Mouse (Mus musculus) embryonic facial prominence, embryonic 11.5 days (tissue): Measurements from ENCODE around the gene Itk. TPM values are rescaled to one million over a fixed set of nuclear protein-coding genes. Genes with fewer than 3 reads are reported as not detected.

Source experiments
- ATAC-seq: fragments of 200-750 bp; cut with Nextera tagmentation; replicated peaks from 2 replicates; pipeline ENCODE4 v1.8.0; 2017; ENCODE audit warnings: low read depth; ENCODE audit not compliant: insufficient number of reproducible peaks, low FRiP score, low TSS enrichment
- DNase-seq: peaks from one replicate; pipeline ENCODE4 v3.0.0-alpha.2; 2015; ENCODE audit warnings: low spot score
- H3K27ac ChIP-seq: fragments of 300-500 bp; sonication (generic); replicated peaks from 2 replicates; pipeline ENCODE4 v1.5.1; 2014; ENCODE audit warnings: mild to moderate bottlenecking, low read depth, low read length, control low read depth
- H3K27me3 ChIP-seq: fragments of 300-500 bp; sonication (generic); 2 replicates; pipeline ENCODE4 v1.6.1; 2014; ENCODE audit warnings: mild to moderate bottlenecking, low read length, moderate library complexity, mixed read lengths; ENCODE audit not compliant: control insufficient read depth, insufficient read depth
- H3K36me3 ChIP-seq: fragments of 300-500 bp; sonication (generic); replicated peaks from 2 replicates; pipeline ENCODE4 v1.6.1; 2014; ENCODE audit warnings: low read depth, mild to moderate bottlenecking, low read length, moderate library complexity, mixed read lengths; ENCODE audit not compliant: control insufficient read depth, insufficient read depth
- H3K4me1 ChIP-seq: fragments of 300-500 bp; sonication (generic); 2 replicates; pipeline ENCODE4 v1.6.1; 2014; ENCODE audit warnings: low read length, mixed read lengths; ENCODE audit not compliant: control insufficient read depth, insufficient read depth
- H3K4me2 ChIP-seq: fragments of 300-500 bp; sonication (generic); 2 replicates; pipeline ENCODE4 v1.6.1; 2014; ENCODE audit warnings: low read depth, mild to moderate bottlenecking, control low read depth, low read length, moderate library complexity
- H3K4me3 ChIP-seq: fragments of 300-500 bp; sonication (generic); 2 replicates; pipeline ENCODE4 v1.5.1; 2014; ENCODE audit warnings: low read depth, low read length, control low read depth
- H3K9ac ChIP-seq: fragments of 300-500 bp; sonication (generic); replicated peaks from 2 replicates; pipeline ENCODE4 v1.6.1; 2014; ENCODE audit warnings: mild to moderate bottlenecking, control low read depth, low read length
- H3K9me3 ChIP-seq: fragments of 300-500 bp; sonication (generic); replicated peaks from 2 replicates; pipeline ENCODE4 v1.6.1; 2016; ENCODE audit warnings: mild to moderate bottlenecking, low read length, inconsistent platforms, mixed read lengths; ENCODE audit not compliant: control insufficient read depth
- WGBS: fragments of 180-500 bp; shearing (Covaris S2); extraction: QIAGEN DNeasy Blood & Tissue Kit; methylation state at CpG from one replicate; pipeline ENCODE4 v1.1.7; 2014; 5-methylcytosine and 5-hydroxymethylcytosine counted together
- polyA plus RNA-seq: library from polyadenylated mRNA; unstranded; fragments of >200 nt; fragmentation: Nextera tagmentation; extraction: Ambion mirVana; gene quantifications from 2 replicates; pipeline ENCODE4 v1.2.1, GENCODE M21; 2014

Itk gene
- polyA plus RNA-seq, 1 experiment from 2014 or later = not detected

DNA sequence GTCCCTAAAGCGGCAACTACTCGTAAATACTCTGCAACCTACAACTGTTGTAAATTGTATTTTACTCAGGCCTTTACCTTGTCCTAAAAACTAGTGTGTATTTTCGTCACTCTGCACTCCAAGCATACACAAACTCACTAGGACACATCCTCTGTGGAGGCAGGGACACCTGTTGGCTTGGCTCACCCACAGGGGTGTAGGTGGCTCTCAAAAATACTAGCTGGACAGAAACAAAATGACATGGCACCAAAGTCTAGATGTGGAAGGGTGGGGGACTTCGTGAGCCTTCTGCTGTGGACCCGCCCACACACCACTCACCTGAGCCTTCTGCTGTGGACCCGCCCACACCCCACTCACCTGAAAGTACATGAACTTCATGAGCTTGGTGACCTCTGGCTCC lies 105.5 kb downstream of the Itk start:
- no peaks in the 10 kb centered on the region; the same call in 1 of the 2 replicates for H3K36me3 ChIP-seq
- H3K27me3 ChIP-seq = no peaks in the 10 kb centered on the region
- no peak overlapping the region for H3K9ac ChIP-seq
- 94% methylated on average over 6 of the region's 6 CpGs for WGBS
- ATAC-seq (no peak), DNase-seq (no peak)
- H3K27ac ChIP-seq = no peak overlapping the region
- H3K9me3 ChIP-seq = no peaks in the 10 kb centered on the region
- no peak overlapping the region for H3K4me2 ChIP-seq
- H3K4me1 ChIP-seq = no peaks in the 10 kb centered on the region
- no peak overlapping the region for H3K4me3 ChIP-seq

DNA sequence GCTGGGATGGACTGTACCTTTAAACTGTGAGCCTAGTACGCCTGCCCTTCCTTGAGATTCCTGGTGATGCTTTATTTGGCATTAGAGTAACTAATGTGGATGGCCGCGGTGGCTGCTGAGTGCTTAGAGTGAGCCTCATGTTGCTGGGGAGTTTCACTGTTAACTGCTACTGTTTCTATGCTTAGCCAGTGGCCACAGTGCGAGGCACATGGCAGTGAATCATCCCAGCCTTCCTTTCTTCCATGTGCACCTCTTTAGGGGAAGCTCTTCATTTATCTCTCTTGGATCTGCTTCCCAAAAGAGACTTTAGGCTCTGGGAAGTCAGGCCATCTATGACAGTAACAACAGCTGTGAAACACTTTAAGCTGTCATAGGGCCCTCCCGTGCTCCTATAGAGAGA lies 106.7 kb downstream of the Itk start:
- Histone ChIP-seq H3K9ac (no peak overlapping the region), H3K27me3 (no peaks in the 10 kb centered on the region), H3K36me3 (no peaks in the 10 kb centered on the region; the same call in 1 of the 2 replicates), H3K4me1 (no peaks in the 10 kb centered on the region), H3K4me2 (no peak overlapping the region), H3K9me3 (no peaks in the 10 kb centered on the region), H3K4me3 (no peak overlapping the region), H3K27ac (no peak overlapping the region)
- ATAC-seq = no peak
- WGBS = 88% methylated on average over 5 of the region's 5 CpGs
- no peak for DNase-seq

DNA sequence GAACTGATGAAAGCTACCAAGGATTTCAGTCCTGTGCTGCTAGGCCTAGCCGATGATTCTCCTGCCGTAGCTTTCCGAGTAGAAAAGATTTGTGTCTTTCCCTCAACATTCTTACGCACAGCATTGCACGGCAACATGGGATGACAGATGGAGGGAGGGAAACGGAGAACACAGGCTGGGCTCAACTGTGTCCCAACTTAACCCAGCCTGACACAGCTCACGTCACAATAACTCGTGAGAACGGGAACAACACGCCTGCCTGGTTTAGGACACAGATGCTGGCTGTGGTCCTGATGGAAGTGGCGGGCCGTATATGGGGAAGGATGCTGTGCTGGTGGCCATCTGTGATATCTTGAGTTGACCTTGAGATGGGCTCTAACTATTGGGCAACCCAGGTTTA lies 110.6 kb downstream of the Itk start:
- WGBS = 92% methylated on average over 12 of the region's 12 CpGs
- H3K27me3 ChIP-seq = no peaks in the 10 kb centered on the region
- H3K4me1 ChIP-seq = no peaks in the 10 kb centered on the region
- no peak overlapping the region for H3K4me2 ChIP-seq
- no peaks in the 10 kb centered on the region for H3K36me3 ChIP-seq
- no peak overlapping the region for H3K9ac ChIP-seq
- DNase-seq = no peak
- ATAC-seq = no peak
- H3K9me3 ChIP-seq = no peaks in the 10 kb centered on the region
- no peak overlapping the region for H3K27ac ChIP-seq
- H3K4me3 ChIP-seq = no peak overlapping the region

DNA sequence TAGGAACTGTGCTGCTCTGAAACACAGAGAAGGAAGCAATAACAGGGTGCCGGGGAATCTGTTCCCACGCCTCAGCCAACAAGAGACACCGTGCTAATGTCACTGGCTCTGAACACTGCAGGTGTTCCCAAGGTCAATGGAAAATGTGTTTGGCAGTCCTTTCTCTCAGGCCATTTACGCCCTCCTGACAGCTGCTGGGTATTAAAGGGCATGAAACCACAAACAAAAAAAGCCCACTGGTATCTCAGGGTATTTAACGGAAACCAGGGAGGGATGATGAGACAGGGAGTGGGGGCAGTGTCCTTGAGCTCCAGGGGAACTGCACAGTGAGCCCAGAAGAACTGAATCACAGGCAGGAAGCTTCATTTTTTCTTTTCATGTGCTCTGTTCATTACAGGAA lies 111.2 kb downstream of the Itk start:
- no peak for DNase-seq
- Histone ChIP-seq H3K4me1 (no peaks in the 10 kb centered on the region), H3K9ac (no peak overlapping the region), H3K36me3 (no peaks in the 10 kb centered on the region), H3K27me3 (no peaks in the 10 kb centered on the region), H3K4me3 (no peak overlapping the region), H3K9me3 (no peaks in the 10 kb centered on the region), H3K4me2 (no peak overlapping the region), H3K27ac (no peak overlapping the region)
- ATAC-seq = no peak
- 74% methylated on average over 5 of the region's 5 CpGs for WGBS

DNA sequence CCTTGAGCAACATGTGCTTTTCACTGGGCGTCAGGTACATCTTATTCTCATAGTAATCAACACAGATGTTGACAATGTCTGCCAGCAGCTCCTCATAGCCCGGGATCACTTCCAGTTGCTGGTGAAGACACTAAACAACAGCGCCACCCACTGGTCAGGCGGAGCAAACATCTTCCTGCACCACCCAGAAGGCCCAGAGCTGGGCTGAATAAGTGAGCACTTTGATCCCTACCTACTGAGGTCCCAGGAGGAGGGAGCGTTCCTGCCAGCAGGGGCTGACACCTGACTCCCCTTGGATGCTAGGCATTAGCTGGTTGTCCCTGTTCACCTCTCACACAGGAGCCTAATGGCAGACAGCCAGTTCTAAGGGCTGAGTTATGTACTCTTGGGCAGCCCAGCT lies 112.5 kb downstream of the Itk start:
- DNase-seq (peak; percentile 56), ATAC-seq (no peak)
- Histone ChIP-seq H3K27ac (no peak overlapping the region), H3K9me3 (no peaks in the 10 kb centered on the region), H3K4me1 (no peaks in the 10 kb centered on the region), H3K27me3 (no peaks in the 10 kb centered on the region), H3K36me3 (no peaks in the 10 kb centered on the region), H3K4me3 (no peak overlapping the region), H3K4me2 (no peak overlapping the region), H3K9ac (no peak overlapping the region)
- 40% methylated on average over 5 of the region's 5 CpGs for WGBS

- WGBS = 95% methylated on average over 8 of the region's 8 CpGs
Observed at GRCm38 (mm10) chr11:46276168-46276567, 113.1 kb downstream of the Itk start.

GRCm38 (mm10) chr11:46275302-46275701 lies 114.0 kb downstream of the Itk start:
- Histone ChIP-seq H3K36me3 (no peaks in the 10 kb centered on the region), H3K4me3 (no peak overlapping the region), H3K9me3 (no peaks in the 10 kb centered on the region), H3K27me3 (no peaks in the 10 kb centered on the region), H3K9ac (no peak overlapping the region), H3K4me1 (no peaks in the 10 kb centered on the region), H3K27ac (no peak overlapping the region), H3K4me2 (no peak overlapping the region)
- peak; percentile 51 for ATAC-seq
- peak; percentile 82 for DNase-seq
- 13% methylated on average over 6 of the region's 6 CpGs for WGBS

More at GRCm38 (mm10) chr11:46276168-46276567, 113.1 kb downstream of the Itk start:
- DNase-seq (no peak), ATAC-seq (no peak)
- no peaks in the 10 kb centered on the region for H3K27me3 ChIP-seq
- H3K9ac ChIP-seq = no peak overlapping the region
- H3K36me3 ChIP-seq = no peaks in the 10 kb centered on the region
- no peak overlapping the region for H3K4me3 ChIP-seq
- H3K4me2 ChIP-seq = no peak overlapping the region
- no peak overlapping the region for H3K27ac ChIP-seq
- H3K9me3 ChIP-seq = no peaks in the 10 kb centered on the region
- H3K4me1 ChIP-seq = no peaks in the 10 kb centered on the region
